17 mouse cellular contexts compared by ENCODE assay signal in genomic region chr4:151773007-151773406, GRCm38 (mm10).
"Had no signal": no experiment of that assay in that cellular context is flagged by ENCODE, and none has a peak within 500 bp of the region (broad histone marks: within the 10 kb centered on the region; RNA-seq: fewer than 3 reads in every experiment).

No protein-coding gene starts in this region.

- DNase-seq: lung, embryonic 14.5 days; lung, postnatal 10 days; lung, postnatal 4 days; midbrain, embryonic 14.5 days; retina, postnatal 1 day; right cerebral cortex, adult 18-20 months; right cerebral cortex, postnatal 25 days; right cerebral cortex, postnatal 4 days; spleen, adult 18-20 months; thymus, adult 18-20 months; thymus, postnatal 14 days; thymus, postnatal 36 days had no signal

- H3K27me3 ChIP-seq: midbrain, embryonic 12.5 days; neural tube, embryonic 13.5 days; neural tube, embryonic 15.5 days had no signal

- H3K4me3 ChIP-seq: midbrain, embryonic 10.5 days; midbrain, embryonic 12.5 days; myocyte; neural tube, embryonic 13.5 days; neural tube, embryonic 15.5 days had no signal

- H3K9ac ChIP-seq: lung, embryonic 14.5 days; midbrain, embryonic 12.5 days; neural tube, embryonic 13.5 days; neural tube, embryonic 15.5 days had no signal

- H3K9me3 ChIP-seq: midbrain, embryonic 10.5 days; midbrain, embryonic 12.5 days; neural tube, embryonic 13.5 days; neural tube, embryonic 15.5 days had no signal

- H3K4me2 ChIP-seq: lung, embryonic 14.5 days; midbrain, embryonic 12.5 days; neural tube, embryonic 13.5 days; neural tube, embryonic 15.5 days had no signal

- H3K4me1 ChIP-seq: midbrain, embryonic 10.5 days; midbrain, embryonic 12.5 days had no signal

- H3K36me3 ChIP-seq: midbrain, embryonic 12.5 days; neural tube, embryonic 13.5 days; neural tube, embryonic 15.5 days had no signal

- H3K27ac ChIP-seq: midbrain, embryonic 10.5 days; midbrain, embryonic 12.5 days; neural tube, embryonic 13.5 days; neural tube, embryonic 15.5 days had no signal
